Mouse (Mus musculus) gastrocnemius, postnatal 10 days (tissue): ENCODE results near the gene Dpt. TPM values are rescaled to one million over a fixed set of nuclear protein-coding genes. Genes with fewer than 3 reads are reported as not detected.
A peak's percentile ranks its signal among the peaks of the same experiment; 100 is the strongest.
"Not testable (repeated sequence)": the region's sequence is repeated elsewhere in the genome, so short reads cannot be mapped to it uniquely, and the experiment has no call there.

ENCODE experiments used
- DNase-seq: peaks from one replicate; pipeline ENCODE4 v3.0.0; 2021; ENCODE audit warnings: mixed read lengths
- long read RNA-seq, 2 experiments: library from polyadenylated mRNA; stranded (forward); transcript quantifications; one replicate each; pipeline ENCODE4 v2.0.0; 2021
- total RNA-seq, 2 experiments: library from RNA; stranded (reverse); gene quantifications; 2 replicates each; pipeline ENCODE4 v1.2.3; 2021

The Dpt gene
- 100 to 1,000 TPM; 128 to 135 TPM for total RNA-seq
- long read RNA-seq, experiment 1, transcript Dpt-201 (4 exons, 1,724 nt): major isoform, 13 of 16 reads
- long read RNA-seq, experiment 1, partial matches to known transcripts: 0 of 16 reads
- long read RNA-seq, experiment 1, other reads (novel, unspliced or antisense): 3 of 16 reads
- long read RNA-seq, experiment 2, transcript Dpt-201 (4 exons, 1,724 nt): major isoform, 14 of 17 reads
- long read RNA-seq, experiment 2, partial matches to known transcripts: 2 of 17 reads
- long read RNA-seq, experiment 2, other reads (novel, unspliced or antisense): 1 of 17 reads

GRCm38 (mm10) chr1:164796471-164796870 lies at the start of gene Dpt:
TSS of gene Dpt (plus strand) at chr1:164796644.
- peak; percentile 44 for DNase-seq

DNA sequence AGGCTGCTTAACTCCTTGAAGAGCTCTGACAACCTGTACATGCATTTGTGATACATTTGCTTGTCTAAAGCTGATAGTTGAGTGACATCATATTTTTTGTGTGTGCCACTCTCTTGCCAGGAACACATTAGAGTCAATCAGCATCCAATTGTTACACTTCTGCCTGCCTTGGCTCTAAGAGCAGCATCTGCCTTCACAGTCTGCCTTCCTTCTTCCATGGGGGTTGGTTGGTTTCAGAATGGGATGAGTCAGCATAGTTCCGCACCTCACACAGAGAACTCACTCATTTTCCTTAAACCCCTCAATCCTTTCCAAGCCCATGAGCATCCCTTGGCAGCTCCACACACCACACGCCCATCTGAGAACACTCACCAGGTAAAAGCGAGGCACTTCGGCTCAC lies 42.7 kb upstream of the Dpt start:
- no peak for DNase-seq

DNA sequence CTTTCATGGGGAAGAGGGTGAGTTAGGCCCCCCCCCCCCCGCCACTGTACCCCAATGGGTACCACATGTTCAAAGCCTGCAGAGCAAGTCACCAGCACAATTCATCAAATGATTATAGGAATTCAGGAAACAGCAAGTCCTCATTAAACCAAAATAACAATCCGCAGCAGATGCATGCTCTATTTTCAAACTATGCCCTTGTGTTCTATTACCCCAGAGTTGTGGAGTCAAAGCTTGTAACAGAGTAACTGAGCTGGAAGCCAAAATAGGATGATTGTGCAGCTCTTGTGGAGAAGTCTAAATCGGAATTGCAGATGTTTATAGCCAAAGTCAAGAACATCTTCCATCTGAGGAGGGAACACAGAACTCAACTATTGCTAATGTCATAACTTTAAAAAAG lies 40.8 kb upstream of the Dpt start:
- DNase-seq: no peak

GRCm38 (mm10) chr1:164756951-164757350 lies 39.5 kb upstream of the Dpt start:
- DNase-seq: no peak

DNA sequence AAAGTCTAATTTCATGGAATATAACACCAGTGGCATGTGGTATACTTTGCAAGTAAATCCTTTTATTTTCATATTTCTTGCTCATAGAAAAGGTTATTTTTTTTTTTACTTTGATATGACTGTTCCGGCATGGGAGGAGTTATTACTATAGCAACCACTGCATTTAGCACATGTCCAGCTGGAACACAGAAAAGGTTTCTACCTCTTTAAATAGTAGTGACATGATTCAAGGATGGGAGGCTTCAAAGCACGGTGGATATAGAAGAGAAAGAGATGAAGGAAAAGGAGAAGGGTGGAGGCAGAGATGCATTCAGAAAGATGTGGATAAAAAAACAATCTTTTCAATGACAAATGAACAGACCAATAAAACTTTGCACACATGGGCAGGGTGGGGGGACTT lies 38.0 kb upstream of the Dpt start:
- DNase-seq: no peak

GRCm38 (mm10) chr1:164762276-164762675 lies 34.2 kb upstream of the Dpt start:
- peak; percentile 18 for DNase-seq

- no peak for DNase-seq
These were observed 29.8 kb upstream of the Dpt start for GRCm38 (mm10) chr1:164766646-164767045.

GRCm38 (mm10) chr1:164770611-164771010 lies 25.8 kb upstream of the Dpt start:
- peak; percentile 71 for DNase-seq

DNA sequence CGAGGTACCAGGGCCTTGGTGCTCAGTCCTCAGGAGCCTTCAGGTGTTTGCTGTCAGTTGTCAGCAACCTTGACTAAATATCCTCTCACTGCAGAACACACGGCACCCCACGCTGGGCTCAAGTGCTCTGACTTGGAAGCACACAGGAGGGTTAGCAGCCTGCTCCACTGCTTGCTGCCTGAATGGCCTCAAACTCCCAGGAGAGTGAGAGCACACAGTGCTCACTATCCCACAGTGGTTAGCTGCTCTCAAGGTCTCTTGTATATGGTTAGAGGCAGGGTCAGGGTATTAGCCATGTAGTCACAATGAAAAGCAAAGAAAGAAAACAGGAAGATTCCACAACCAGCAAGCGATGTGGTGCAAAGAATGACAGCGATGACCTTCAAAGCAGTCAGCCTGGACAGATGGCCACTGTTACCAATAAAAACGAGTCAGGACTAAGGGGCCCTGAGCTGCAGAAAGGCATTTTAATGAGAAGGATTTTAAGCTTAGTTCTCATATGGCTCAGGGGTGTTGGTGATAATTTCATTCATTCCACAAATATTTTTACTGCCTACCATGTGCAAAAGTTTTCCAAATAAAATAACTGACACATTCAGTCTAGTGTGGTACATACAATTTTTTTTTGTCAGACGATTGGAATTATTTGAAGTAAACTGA lies 15.5 kb upstream of the Dpt start:
- DNase-seq: no peak

DNA sequence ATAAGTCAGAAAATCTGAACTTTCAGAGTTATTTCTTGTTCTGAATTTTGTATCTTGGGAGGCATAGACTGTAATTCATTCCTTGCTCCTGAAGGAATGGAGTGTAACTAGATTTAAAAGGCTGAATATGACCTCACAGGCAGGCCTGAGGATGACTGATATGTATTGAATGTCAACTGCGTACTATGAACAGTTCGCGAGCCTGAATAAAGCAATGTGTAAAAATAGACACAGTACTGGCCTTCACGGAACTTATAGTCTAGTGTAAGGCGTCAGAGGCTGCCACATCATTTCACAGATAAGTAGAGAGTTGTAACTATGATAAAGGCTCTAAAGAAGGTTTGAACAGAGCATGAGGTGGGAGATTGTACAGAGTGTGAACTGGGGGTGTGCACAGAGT lies 10.3 kb upstream of the Dpt start:
- DNase-seq: no peak

- peak; percentile 13 for DNase-seq
These were observed 8.7 kb upstream of the Dpt start for GRCm38 (mm10) chr1:164787771-164788170.

GRCm38 (mm10) chr1:164788292-164788691 lies 8.2 kb upstream of the Dpt start:
- no peak for DNase-seq

- not testable (repeated sequence) for DNase-seq
These were observed 6.1 kb upstream of the Dpt start for GRCm38 (mm10) chr1:164790296-164790695.

- no peak for DNase-seq
These were observed 3.4 kb upstream of the Dpt start for GRCm38 (mm10) chr1:164793049-164793448.

DNA sequence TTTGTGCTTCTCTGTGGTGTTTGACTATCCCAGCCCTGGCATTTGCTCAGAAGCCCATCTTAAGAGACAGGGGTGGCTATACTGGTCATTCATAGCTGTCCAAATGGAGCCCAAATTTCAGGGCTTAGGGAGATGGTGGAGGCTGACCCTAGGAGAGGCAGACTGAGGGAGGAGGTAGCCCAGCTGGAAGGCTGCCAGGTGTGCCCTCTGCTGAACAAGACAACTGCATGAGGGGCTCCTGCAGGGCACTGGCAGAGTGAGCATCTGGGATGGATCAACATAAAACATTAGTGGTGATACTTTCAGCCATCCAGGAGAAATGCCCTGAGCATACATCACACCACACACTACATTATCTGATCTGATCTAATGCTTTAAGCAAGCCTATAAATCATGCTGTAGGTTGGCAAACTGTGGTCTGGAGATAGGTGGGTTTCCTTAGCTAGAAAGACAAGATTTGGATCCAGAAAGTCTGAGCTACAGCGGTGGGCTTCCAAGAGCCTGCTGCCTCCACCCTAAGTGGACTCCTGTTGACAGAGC lies 1.4 kb downstream of the Dpt start:
- DNase-seq: peak; percentile 34

DNA sequence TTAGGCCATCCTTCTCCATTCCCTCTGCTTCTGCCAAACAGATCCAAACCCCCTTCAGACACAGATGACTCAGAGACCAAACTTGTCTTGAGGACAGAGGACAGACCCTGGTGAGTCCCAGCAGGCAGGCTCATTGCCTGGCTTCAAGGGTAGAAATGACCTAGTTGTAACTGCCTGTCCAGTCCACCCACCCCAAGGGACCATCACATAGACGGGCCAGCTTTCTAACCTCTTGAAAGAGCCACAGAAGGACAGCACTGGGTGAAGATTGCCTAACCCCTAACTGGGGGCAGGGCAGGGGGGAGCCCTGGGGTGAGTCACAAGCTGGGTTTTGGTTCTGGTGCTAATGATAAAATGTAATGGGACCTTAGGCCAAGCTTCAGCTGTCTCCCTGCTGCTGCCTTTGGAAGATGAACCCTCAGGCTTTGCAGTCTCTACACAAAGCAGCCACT lies 2.1 kb downstream of the Dpt start:
- DNase-seq: peak; percentile 25

DNA sequence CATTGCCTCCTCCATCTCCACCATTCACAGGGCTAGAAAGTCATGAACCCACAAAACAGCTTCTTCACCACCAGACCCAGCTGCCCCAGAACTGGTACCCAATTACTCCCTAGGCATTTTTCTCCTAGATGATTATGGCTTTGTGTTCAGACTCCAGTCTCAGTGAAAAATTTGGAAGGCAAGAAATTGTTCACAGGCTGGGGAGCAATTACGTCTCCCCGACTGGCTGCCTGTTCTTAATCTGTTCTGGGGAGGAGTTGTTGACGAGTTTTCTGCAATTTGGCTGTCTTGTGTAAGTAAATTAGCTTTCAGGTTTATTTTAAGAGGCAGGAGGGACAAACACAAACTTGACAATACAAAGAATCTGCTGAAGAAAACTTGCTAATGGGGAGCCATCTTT lies 2.7 kb downstream of the Dpt start:
- DNase-seq: no peak

DNA sequence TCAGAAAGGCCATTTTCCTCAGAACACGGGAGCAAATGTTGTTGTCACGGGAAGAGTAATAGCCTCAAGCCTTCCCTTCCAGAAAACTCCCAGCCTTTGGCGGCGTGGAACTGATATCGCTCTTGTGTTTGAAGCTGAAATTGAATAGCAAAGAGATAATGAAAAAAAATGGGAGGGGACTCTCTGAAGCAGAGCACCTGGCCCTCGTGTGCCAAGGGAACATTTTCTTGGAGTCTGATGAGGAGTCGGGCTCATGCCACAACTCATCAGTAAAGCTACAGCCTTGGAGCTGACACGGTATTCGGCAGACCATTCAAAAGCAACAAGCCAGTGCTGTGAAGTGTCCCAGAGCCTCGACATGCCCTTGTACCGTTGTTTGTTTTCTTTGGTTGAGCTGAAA lies 7.8 kb downstream of the Dpt start:
- DNase-seq: no peak

DNA sequence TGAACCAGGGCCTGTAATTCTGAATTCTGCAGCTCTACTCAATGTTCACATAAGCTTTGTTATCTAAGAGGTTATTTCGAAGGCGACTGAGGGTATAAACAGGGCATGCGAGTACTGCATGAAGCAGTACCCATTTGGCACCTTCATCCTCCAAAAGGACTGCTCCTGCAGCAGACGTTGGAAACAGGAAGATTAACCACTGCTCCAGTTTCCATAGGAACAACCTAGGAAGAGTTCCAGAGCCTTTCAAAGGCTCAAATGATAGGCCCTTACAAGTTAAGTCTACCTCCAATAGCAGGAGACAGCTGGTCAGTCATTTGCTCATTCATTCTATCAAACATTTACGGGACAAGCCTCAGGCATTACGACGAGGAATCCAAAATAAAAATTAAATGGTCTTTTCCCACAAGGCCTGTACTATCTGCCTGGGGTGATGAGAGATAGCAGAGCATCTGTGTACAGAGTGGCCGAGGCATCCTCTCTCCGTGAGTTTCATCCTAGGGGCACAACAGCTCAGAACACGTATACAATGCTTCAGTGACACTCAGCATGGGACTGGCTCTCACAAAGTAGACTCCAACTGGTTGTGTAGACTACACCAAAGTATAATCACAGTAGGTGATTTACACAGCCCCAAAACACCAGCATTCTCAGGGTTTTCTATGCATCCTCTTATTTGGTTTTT lies 8.4 kb downstream of the Dpt start:
- DNase-seq: no peak

GRCm38 (mm10) chr1:164809371-164809770 lies 12.9 kb downstream of the Dpt start:
- peak; percentile 17 for DNase-seq

- peak; percentile 18 for DNase-seq
These were observed 14.9 kb downstream of the Dpt start for GRCm38 (mm10) chr1:164811296-164811695.

- no peak for DNase-seq
These were observed 17.8 kb downstream of the Dpt start for GRCm38 (mm10) chr1:164814243-164814642.

DNA sequence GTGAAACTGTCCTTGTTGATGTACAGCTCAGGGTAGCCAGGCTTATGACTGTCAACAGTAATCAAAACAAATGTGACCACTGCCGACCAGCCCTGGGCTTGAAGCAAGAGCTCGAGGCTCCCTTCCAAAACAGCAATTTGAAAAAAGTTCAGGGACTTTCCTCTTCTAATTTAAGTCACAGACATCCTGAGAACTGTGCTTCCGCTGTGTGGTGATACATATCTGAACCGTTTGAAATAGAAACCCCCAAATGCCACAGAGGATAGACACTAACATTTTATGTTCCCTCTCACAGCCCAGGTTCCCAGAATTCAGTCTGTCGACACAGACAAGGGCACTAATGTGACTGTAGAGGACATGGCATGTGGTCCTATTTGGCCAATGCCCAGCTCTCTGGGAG lies 18.9 kb downstream of the Dpt start:
- no peak for DNase-seq
